Mouse (Mus musculus) forebrain, embryonic 11.5 days (tissue): ENCODE measurements around the gene Arhgap8. TPM values are rescaled to one million over a fixed set of nuclear protein-coding genes. Genes with fewer than 3 reads are reported as not detected.

Source experiments
- ATAC-seq: fragments of 200-750 bp; cut with Nextera tagmentation; replicated peaks from 2 replicates; pipeline ENCODE4 v1.8.0; 2017; ENCODE audit warnings: moderate TSS enrichment; ENCODE audit not compliant: low FRiP score
- DNase-seq: peaks from one replicate; pipeline ENCODE4 v3.0.0-alpha.2; 2017; ENCODE audit warnings: low spot score
- H3K27ac ChIP-seq: fragments of 300-500 bp; sonication (generic); 2 replicates; pipeline ENCODE4 v1.5.1; 2014; ENCODE audit warnings: low read depth, low read length
- H3K27me3 ChIP-seq: fragments of 300-500 bp; sonication (generic); 2 replicates; pipeline ENCODE4 v1.6.1; 2014; ENCODE audit warnings: mild to moderate bottlenecking, low read length, mixed read lengths; ENCODE audit not compliant: control insufficient read depth, insufficient read depth
- H3K36me3 ChIP-seq: fragments of 300-500 bp; sonication (generic); 2 replicates; pipeline ENCODE4 v1.6.1; 2014; ENCODE audit warnings: mild to moderate bottlenecking, low read length, moderate library complexity, mixed read lengths; ENCODE audit not compliant: control insufficient read depth, insufficient read depth
- H3K4me1 ChIP-seq: fragments of 300-500 bp; sonication (generic); replicated peaks from 2 replicates; pipeline ENCODE4 v1.6.1; 2014; ENCODE audit warnings: low read length, mixed read lengths; ENCODE audit not compliant: control insufficient read depth, insufficient read depth
- H3K4me2 ChIP-seq: fragments of 300-500 bp; sonication (generic); 2 replicates; pipeline ENCODE4 v1.6.1; 2014; ENCODE audit warnings: low read depth, mild to moderate bottlenecking, low read length, moderate library complexity, mixed read lengths; ENCODE audit not compliant: severe bottlenecking
- H3K4me3 ChIP-seq: fragments of 300-500 bp; sonication (generic); 2 replicates; pipeline ENCODE4 v1.5.1; 2014; ENCODE audit warnings: low read depth, low read length
- H3K9ac ChIP-seq: fragments of 300-500 bp; sonication (generic); 2 replicates; pipeline ENCODE4 v1.6.1; 2014; ENCODE audit warnings: low read length
- H3K9me3 ChIP-seq: fragments of 300-500 bp; sonication (generic); 2 replicates; pipeline ENCODE4 v1.6.1; 2016; ENCODE audit warnings: low read length, mixed read lengths; ENCODE audit not compliant: control insufficient read depth
- WGBS: fragments of 180-500 bp; shearing (Covaris S2); extraction: QIAGEN DNeasy Blood & Tissue Kit; methylation state at CpG from one replicate; pipeline ENCODE4 v1.1.7; 2014; 5-methylcytosine and 5-hydroxymethylcytosine counted together
- polyA plus RNA-seq: library from polyadenylated mRNA; unstranded; fragments of >200 nt; fragmentation: Nextera tagmentation; extraction: Ambion mirVana; gene quantifications from 2 replicates; pipeline ENCODE4 v1.2.1, GENCODE M21; 2014

Gene Arhgap8
- polyA plus RNA-seq, 1 experiment from 2014 or later, result 1.1 TPM

DNA sequence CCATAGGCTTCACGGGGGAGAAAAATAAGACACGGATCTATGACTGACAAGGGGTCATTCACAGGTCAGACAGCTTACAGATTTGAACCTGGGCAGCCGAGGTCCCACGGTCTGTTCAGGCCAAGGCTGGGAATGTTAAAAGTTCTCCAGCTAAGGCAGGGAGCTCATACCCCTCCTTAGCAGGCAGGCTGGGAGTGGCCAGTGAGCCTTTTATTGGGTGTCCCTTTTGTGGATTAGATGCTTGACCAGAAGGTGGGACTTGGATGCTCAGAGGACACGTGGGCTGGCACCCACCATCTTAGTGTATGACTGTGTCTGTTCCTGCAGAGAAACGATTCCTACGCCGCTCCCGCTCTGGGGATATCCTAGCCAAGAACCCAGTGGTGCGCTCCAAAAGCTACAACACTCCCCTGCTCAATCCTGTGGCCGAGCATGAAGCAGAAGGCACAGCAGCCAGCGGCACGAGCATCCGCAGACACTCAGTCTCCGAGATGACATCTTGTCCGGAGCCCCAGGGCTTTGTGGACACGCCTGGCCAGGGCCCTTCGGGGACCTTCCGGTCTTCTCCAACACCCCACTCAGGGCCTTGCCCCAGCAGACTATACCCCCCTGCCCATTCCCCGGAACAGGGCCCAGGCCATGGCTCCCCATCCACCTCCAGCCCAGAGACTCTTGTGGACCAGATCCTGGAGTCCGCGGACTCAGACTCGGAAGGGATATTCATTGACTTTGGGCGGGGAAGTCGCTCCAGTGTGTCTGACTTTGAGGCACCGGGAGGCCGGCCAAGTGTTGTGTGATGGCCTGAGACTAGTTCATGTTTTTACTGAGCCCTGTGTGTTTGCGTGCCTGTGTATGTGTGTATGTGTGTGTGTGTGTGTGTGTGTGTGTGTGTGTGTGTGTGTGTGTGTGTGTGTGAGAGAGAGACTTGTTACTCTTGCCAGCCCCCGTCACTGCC lies 17.2 kb upstream of the Arhgap8 start:
- no peaks in the 10 kb centered on the region for H3K27me3 ChIP-seq
- no peaks in the 10 kb centered on the region for H3K36me3 ChIP-seq
- DNase-seq (no peak), ATAC-seq (no peak)
- H3K4me1 ChIP-seq, result no peaks in the 10 kb centered on the region
- no peak overlapping the region for H3K4me2 ChIP-seq
- H3K27ac ChIP-seq, result no peak overlapping the region
- H3K4me3 ChIP-seq, result no peak overlapping the region
- 90% methylated on average over 29 of the region's 29 CpGs for WGBS
- no peaks in the 10 kb centered on the region for H3K9me3 ChIP-seq
- H3K9ac ChIP-seq, result no peak overlapping the region

DNA sequence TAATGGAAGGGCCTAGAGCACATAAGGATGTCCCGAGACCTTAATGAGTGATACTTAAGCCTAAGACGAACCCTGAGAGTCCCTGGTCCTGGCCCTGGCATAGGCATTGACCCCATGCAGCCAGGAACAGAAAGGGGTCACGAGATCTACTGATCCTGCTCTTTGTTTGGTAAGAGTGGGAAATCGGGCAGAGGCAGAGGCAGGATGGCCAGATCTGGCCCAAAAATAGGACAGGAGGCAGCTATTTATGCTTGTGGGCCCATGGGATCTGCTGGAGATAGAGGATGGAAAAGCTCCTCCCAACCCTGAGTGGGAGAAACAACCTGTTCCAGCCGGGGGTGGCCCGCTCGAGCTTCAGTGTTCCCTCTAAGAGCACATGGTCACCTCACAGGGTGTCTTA lies 15.9 kb upstream of the Arhgap8 start:
- Histone ChIP-seq H3K36me3 (no peaks in the 10 kb centered on the region), H3K4me1 (no peaks in the 10 kb centered on the region), H3K9me3 (no peaks in the 10 kb centered on the region), H3K4me2 (no peak overlapping the region), H3K27ac (no peak overlapping the region), H3K27me3 (no peaks in the 10 kb centered on the region), H3K4me3 (no peak overlapping the region), H3K9ac (no peak overlapping the region)
- no peak for ATAC-seq
- WGBS, result 87% methylated on average over 7 of the region's 7 CpGs
- no peak for DNase-seq

DNA sequence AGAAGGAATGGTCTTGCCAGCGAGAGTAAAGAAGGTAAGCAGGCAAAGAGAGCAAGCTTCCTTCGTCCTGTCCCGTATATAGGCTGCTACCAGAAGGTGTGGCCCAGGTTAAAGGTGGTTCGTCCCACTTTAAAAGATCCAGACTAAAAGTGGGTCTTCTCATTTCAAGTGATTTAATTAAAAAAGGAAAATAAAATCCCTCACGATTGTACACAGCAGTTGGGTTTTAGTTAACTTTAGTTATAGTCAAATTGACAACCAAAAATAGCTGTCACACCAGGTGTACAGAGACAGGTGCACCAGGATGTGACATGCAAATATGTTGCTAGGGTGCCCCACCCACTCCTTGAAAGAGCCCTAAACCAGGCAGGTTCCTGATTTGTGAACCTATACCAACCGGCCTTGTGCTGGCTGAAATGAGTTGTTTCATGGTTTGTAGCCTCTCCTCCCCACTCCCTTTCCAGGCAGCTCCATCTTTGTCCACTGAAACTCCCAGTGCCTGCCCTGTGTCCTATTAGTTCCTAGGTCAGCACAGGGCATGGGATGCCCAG lies 14.4 kb upstream of the Arhgap8 start:
- no peaks in the 10 kb centered on the region for H3K36me3 ChIP-seq
- H3K4me3 ChIP-seq, result no peak overlapping the region
- no peak for ATAC-seq
- DNase-seq, result no peak
- H3K27ac ChIP-seq, result no peak overlapping the region
- no peak overlapping the region for H3K9ac ChIP-seq
- no peaks in the 10 kb centered on the region for H3K27me3 ChIP-seq
- H3K4me2 ChIP-seq, result no peak overlapping the region
- no peaks in the 10 kb centered on the region for H3K4me1 ChIP-seq
- H3K9me3 ChIP-seq, result no peaks in the 10 kb centered on the region
- 89% methylated on average over 6 of the region's 6 CpGs for WGBS

DNA sequence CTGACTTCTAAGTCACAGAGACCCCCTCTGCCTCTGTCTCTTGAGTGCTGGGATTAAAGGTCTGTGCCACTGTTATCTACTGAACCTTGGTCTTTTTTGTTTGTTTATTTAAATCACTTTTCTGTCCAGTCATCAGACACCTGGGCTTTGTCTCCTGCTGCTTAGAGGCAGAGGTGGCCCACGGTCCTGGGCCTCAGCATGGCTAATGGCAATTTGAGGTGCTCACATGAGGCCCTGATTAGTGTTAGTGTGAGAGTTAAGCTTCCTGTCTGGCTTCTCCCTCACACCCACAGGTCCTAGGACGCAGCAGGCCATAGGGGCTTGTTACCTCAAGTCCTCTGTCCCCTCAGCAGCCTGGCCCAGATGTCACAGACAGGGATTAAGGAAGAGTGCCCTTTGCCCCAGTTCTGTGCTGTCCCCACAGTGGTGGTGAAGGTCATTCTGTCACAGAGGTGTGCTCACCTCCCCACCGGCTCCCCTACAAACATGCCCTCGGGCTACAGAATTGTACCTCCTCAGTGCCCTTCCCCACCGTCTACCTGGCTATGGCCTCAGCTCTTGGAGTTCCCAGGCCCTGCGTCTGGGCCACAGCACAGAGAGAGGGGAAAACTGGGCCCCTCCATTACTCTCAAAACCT lies 12.8 kb upstream of the Arhgap8 start:
- Histone ChIP-seq H3K27me3 (no peaks in the 10 kb centered on the region), H3K9ac (no peak overlapping the region), H3K4me2 (no peak overlapping the region), H3K4me1 (no peaks in the 10 kb centered on the region), H3K27ac (no peak overlapping the region), H3K9me3 (no peaks in the 10 kb centered on the region), H3K36me3 (no peaks in the 10 kb centered on the region), H3K4me3 (no peak overlapping the region)
- 87% methylated on average over 6 of the region's 6 CpGs for WGBS
- no peak for ATAC-seq
- no peak for DNase-seq

DNA sequence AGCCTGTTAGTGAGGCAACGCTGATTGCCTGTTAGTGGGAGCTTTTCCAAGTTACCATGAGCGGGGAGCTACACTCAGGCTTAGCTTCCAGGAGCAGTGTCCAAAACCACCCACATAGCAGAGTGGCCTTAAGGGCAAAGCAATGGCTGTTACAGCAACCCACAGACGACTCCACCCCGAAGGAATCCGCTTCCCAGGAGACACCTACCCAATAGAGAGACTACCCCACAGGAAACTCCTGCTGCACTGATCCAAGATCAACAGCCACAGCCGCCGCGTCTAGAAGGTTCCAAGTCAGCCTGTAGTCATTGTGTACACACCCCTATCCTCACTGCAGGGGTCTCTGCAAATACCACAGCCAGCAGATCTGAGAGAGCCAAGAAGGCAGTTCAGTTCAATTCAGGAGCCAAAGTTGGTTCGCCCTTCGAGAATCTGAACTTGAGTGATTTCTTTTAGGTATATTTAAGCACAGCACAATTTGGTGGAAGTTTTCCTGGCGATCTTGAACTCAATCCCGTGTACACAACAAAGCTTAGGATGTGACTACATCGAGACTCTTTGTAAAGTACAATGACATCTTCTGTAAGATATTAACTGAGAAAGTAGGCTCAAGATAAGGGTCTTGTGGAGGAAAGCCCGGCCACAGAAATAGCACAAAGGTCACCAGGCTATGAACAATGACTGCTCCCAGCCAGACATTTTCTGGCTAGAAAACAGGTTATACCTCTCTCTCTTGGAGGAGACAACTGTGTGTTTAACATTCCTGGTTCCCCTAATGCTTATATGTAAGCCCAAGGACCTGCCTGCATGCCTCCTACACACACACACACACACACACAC lies 7.1 kb upstream of the Arhgap8 start:
- Histone ChIP-seq H3K9me3 (no peaks in the 10 kb centered on the region), H3K4me1 (0 out of 2 replicates have a peak, but pooled peaks cover 2% of the 10 kb centered on the region), H3K27me3 (no peaks in the 10 kb centered on the region), H3K27ac (no peak overlapping the region), H3K36me3 (no peaks in the 10 kb centered on the region), H3K4me2 (no peak overlapping the region), H3K4me3 (no peak overlapping the region), H3K9ac (no peak overlapping the region)
- ATAC-seq (no peak), DNase-seq (no peak)
- WGBS, result 77% methylated on average over 14 of the region's 14 CpGs

DNA sequence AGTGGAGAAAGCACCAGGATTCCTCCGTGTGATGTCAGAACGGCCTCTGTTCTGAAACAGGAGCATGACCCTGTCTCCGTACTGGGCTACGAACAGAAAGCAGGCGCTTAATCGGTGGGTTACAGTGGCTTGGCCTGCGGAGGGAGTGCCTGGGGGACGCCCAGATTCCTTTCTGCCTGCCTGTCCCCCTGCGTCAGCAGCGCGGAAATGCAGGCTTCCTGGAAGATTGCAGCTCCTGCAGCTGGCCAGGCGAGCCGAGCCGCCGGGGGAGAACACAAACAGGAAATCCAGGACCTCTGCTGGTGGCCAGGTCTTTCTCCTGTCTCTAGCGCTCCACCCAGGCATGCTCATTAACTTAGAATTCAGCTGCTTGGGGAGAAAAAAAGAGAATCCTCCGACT lies 5.1 kb upstream of the Arhgap8 start:
- no peaks in the 10 kb centered on the region for H3K36me3 ChIP-seq
- peaks cover 3% of the 10 kb centered on the region; the same call in 1 of the 2 replicates for H3K4me1 ChIP-seq
- no peak overlapping the region for H3K27ac ChIP-seq
- DNase-seq (peak; percentile 84), ATAC-seq (peak; percentile 56; the same call in 1 of the 2 replicates)
- H3K9ac ChIP-seq, result peak overlapping the region; percentile 20; the same call in 1 of the 2 replicates
- H3K27me3 ChIP-seq, result peaks cover 11% of the 10 kb centered on the region
- peak overlapping the region; percentile 28 for H3K4me2 ChIP-seq
- no peaks in the 10 kb centered on the region for H3K9me3 ChIP-seq
- under 1% methylated on average over 17 of the region's 17 CpGs for WGBS
- no peak overlapping the region for H3K4me3 ChIP-seq

DNA sequence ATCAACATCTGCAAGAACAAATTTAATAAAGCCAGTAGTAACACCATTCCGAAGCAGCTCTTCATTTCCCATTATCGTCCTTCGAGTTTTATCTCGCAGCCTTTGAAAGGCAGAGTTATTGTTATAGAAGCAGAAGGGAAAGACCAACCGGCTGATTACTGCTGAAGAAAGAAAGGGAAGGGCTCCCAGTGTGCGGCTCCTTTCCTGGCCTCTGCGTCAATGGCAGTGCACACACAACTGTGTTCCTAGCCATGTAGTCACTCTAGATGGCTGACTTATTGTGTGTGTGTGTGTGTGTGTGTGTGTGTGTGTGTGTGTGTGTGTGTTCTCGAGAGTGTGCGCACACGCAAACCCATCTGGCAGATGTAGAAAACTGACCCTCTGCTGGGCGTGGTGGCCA lies 4.7 kb upstream of the Arhgap8 start:
- Histone ChIP-seq H3K27ac (0 out of 2 replicates have a peak overlapping the region, but pooled peaks have one; percentile 18), H3K9me3 (no peaks in the 10 kb centered on the region), H3K27me3 (peaks cover 15% of the 10 kb centered on the region), H3K4me3 (no peak overlapping the region), H3K4me2 (peak overlapping the region; percentile 28), H3K36me3 (no peaks in the 10 kb centered on the region), H3K9ac (peak overlapping the region; percentile 20; the same call in 1 of the 2 replicates), H3K4me1 (peaks cover 7% of the 10 kb centered on the region; the same call in 1 of the 2 replicates)
- 41% methylated on average over 11 of the region's 11 CpGs for WGBS
- no peak for DNase-seq
- no peak for ATAC-seq
